Mouse (Mus musculus): ENCODE measurements around the gene Trim37. TPM values are rescaled to one million over a fixed set of nuclear protein-coding genes. Genes with fewer than 3 reads are reported as not detected.

Trim37 gene
- total and polyA plus RNA-seq, 3 experiments = 36.2 to 60.6 (median 41.9) TPM

GRCm38 (mm10) chr11:87234743-87235485, 108.0 kb downstream of the Trim37 start:
- peak overlapping the region; percentile 3; the same call in 1 of the 2 replicates for H3K9ac ChIP-seq (ENCODE audit: insufficient read depth, low read depth)
- H3K4me2 ChIP-seq (ENCODE audit: insufficient read depth, low read depth, poor library complexity, severe bottlenecking) = peak overlapping the region; percentile 47; the same call in 1 of the 2 replicates
- no peak overlapping the region for H3K4me3 ChIP-seq (replicated peaks in 1 of 3; ENCODE audit: low read depth in 2 of 3, low read length in 2 of 3, poor library complexity in 1 of 3)
- no peak overlapping the region for H3K27ac ChIP-seq (ENCODE audit: insufficient read depth, low read depth)
- peaks cover 11 to 55% of the 10 kb centered on the region in 2 experiments for H3K36me3 ChIP-seq (replicated peaks in 1 of 2; ENCODE audit: control insufficient read depth in 1 of 2, insufficient read depth in 1 of 2, low read length in 1 of 2)
- no peaks in the 10 kb centered on the region for H3K9me3 ChIP-seq (replicated peaks; ENCODE audit: low read length)
- peak; percentile 35 for DNase-seq (ENCODE audit: extremely low read depth)
- dilution Hi-C loops (cut with MboI; ENCODE audit: extremely low pct_ligation_motif_present, extremely low pct_unique_long_range_greater_than_20kb, low sequenced_read_pairs) (no loop called here), in situ Hi-C loops (cut with MboI; ENCODE audit: low pct_ligation_motif_present, low pct_unique_long_range_greater_than_20kb, low sequenced_read_pairs) (no loop called here)
- H3K27me3 ChIP-seq (replicated peaks) = no peaks in the 10 kb centered on the region
- TF ChIP-seq EP300 (IDR thresholded peaks at IDR 0.05; ENCODE audit: low read length) (peak; percentile 63), IRF4 (IDR thresholded peaks at IDR 0.05; ENCODE audit: low read depth, low read length) (peak; percentile 60; the same call in 1 of the 2 replicates), NELFE (IDR thresholded peaks at IDR 0.05; ENCODE audit: low read depth, low read length) (no peak), NRF1 (IDR thresholded peaks at IDR 0.05; ENCODE audit: low read depth, low read length) (no peak), JUND (conservative IDR thresholded peaks at IDR 0.05; ENCODE audit: low read depth, low read length) (peak; percentile 52), HCFC1 (IDR thresholded peaks at IDR 0.05; ENCODE audit: low read depth, low read length) (no peak), JUN (IDR thresholded peaks at IDR 0.05; ENCODE audit: insufficient read depth, low read depth, low read length) (peak; percentile 45; the same call in 1 of the 2 replicates), CHD1 (IDR thresholded peaks at IDR 0.05; ENCODE audit: low read depth, low read length) (no peak), RAD21 (IDR thresholded peaks at IDR 0.05; ENCODE audit: low read depth, low read length) (no peak), ETS1 (conservative IDR thresholded peaks at IDR 0.05; ENCODE audit: low read depth, low read length) (peak; percentile 43; the same call in 1 of the 2 replicates), BHLHE40 (IDR thresholded peaks at IDR 0.05; ENCODE audit: low read depth, low read length) (peak; percentile 57), CTCF (conservative IDR thresholded peaks at IDR 0.05 in 1 of 2, IDR thresholded peaks at IDR 0.05 in 1 of 2; ENCODE audit: low read depth in 2 of 2, low read length in 2 of 2) (no peak), USF2 (conservative IDR thresholded peaks at IDR 0.05; ENCODE audit: low read depth, low read length) (no peak)
- H3K79me2 ChIP-seq (replicated peaks; ENCODE audit: control insufficient read depth, extremely low read depth, insufficient read depth, poor library complexity, severe bottlenecking) = no peaks in the 10 kb centered on the region
- H3K4me1 ChIP-seq (ENCODE audit: control insufficient read depth in 1 of 2, insufficient read depth in 2 of 2) = peaks cover 14 to 49% of the 10 kb centered on the region in 2 experiments

- no peaks in the 10 kb centered on the region for H3K79me2 ChIP-seq (replicated peaks; ENCODE audit: control insufficient read depth, extremely low read depth, insufficient read depth, poor library complexity, severe bottlenecking)
- no peak overlapping the region for H3K27ac ChIP-seq (ENCODE audit: insufficient read depth, low read depth)
- H3K9ac ChIP-seq (ENCODE audit: insufficient read depth, low read depth) = peak overlapping the region; percentile 3; the same call in 1 of the 2 replicates
- no peak for TF ChIP-seq CHD1 (IDR thresholded peaks at IDR 0.05; ENCODE audit: low read depth, low read length)
- TF ChIP-seq MEF2A (IDR thresholded peaks at IDR 0.05; ENCODE audit: borderline replicate concordance, low read depth, low read length) = peak; percentile 91
- peak; percentile 27; the same call in 1 of the 2 replicates for TF ChIP-seq EP300 (IDR thresholded peaks at IDR 0.05; ENCODE audit: low read length)
- no peak overlapping the region for H3K4me3 ChIP-seq (replicated peaks in 1 of 3; ENCODE audit: low read depth in 2 of 3, low read length in 2 of 3, poor library complexity in 1 of 3)
- H3K4me2 ChIP-seq (ENCODE audit: insufficient read depth, low read depth, poor library complexity, severe bottlenecking) = peak overlapping the region; percentile 47; the same call in 1 of the 2 replicates
- H3K9me3 ChIP-seq (replicated peaks; ENCODE audit: low read length) = no peaks in the 10 kb centered on the region
- peak; percentile 27 for DNase-seq (ENCODE audit: extremely low read depth)
- no peaks in the 10 kb centered on the region for H3K27me3 ChIP-seq (replicated peaks)
- dilution Hi-C loops (cut with MboI; ENCODE audit: extremely low pct_ligation_motif_present, extremely low pct_unique_long_range_greater_than_20kb, low sequenced_read_pairs) = no loop called here
- in situ Hi-C loops (cut with MboI; ENCODE audit: low pct_ligation_motif_present, low pct_unique_long_range_greater_than_20kb, low sequenced_read_pairs) = no loop called here
- peaks cover 16 to 55% of the 10 kb centered on the region in 2 experiments for H3K4me1 ChIP-seq (ENCODE audit: control insufficient read depth in 1 of 2, insufficient read depth in 2 of 2)
- peaks cover 11 to 56% of the 10 kb centered on the region in 2 experiments for H3K36me3 ChIP-seq (replicated peaks in 1 of 2; ENCODE audit: control insufficient read depth in 1 of 2, insufficient read depth in 1 of 2, low read length in 1 of 2)
Measured at GRCm38 (mm10) chr11:87235486-87235872, 108.6 kb downstream of the Trim37 start.

All from CH12.LX (cell line).